Mouse (Mus musculus) G1E-ER4 (cell line): ENCODE data around the gene Armc7. TPM values are rescaled to one million over a fixed set of nuclear protein-coding genes. Genes with fewer than 3 reads are reported as not detected.

Experiments used
- GATA1 ChIP-seq: IDR thresholded peaks from one replicate; pipeline ENCODE4 v1.8.0; 2012; ENCODE audit warnings: low read length, inconsistent platforms
- polyA plus RNA-seq: library from polyadenylated mRNA; stranded (reverse); fragments of >175 nt; gene quantifications from 2 replicates; pipeline ENCODE4 v1.2.3, GENCODE M21; 2012

Gene Armc7
- polyA plus RNA-seq, 1 experiment, result 23.0 TPM

DNA sequence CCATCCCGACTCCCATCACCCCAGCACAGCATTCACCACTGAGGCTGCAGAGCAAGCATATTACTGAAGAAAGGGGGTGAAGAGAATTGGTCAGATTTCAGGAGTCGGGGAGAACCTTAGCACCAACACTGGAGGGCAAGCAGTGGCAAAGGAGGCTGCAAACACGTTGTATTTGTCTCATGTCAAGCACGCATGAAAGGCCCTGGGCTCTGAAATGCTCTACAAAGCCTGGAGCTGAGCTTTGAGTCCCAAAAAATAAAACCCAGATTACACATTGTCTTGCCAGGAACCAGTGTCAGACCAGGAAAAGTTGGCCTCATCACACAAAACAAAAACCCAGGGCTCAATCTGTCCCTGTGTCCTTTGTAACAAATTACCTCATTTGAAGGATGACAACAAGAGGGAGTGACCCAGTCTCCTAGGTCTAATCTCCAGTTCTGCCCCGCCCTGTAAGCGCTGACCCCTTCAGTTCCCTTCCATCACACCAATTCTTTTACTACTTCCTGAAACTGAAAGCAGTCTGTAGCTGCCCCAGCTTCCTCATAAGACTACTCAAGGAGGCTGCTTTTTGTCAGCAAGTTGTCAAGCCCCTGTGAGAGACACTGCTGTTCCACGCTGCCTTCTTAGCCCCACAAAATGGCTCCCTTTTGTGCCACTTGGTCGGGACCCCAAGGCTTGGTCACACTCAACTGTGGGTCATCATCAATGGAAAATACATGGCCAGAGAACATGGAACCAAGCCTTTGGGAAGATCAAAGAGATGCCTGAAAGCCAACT, 37.1 kb downstream of the Armc7 start:
- TF ChIP-seq GATA1, result no peak

DNA sequence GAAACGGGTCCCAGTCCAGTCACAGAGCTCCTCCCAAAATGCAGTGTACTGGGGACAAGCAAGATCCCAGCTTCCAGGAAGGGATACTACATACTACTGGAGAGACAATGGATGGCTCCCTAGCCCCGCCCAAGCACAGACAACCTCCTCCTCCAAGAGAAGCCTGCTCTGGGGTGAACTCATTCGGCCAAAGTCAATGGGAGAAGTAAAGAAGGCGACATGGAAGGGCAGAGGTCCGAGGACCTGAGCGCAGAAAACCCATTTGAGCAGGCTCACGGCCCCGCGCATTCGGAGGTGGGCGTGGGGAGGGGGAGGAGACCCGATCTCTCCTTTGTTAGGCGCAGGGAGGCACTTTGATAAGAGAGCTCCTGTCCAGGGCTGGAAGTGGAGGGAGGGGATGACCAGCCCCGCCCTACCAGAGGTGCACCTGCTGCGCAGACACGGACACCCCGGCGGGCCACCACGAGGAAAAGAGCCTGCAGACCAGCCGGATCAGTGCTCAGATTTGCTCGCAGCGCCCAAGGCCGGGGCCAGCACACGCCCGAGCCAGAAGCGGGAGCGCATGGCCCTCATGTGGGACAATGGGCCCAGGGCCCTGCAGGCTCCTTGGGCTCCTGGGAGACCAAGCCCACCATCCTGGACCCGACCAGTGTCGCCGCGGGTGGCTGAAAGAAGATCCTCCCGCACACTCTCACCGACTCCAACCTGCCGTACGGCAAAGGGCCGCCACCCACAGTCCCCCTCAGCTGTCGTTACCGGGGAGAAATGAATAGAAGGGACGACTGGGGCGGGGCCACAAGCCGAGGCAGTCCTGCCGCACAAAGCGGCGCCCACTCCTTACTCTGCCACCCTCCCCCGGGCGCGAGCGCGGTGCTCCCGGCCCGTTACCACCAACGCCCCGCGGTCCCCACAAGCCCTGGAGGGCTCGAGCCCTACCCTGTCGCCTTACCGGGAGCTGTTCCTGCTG, 38.1 kb downstream of the Armc7 start:
- no peak for TF ChIP-seq GATA1

DNA sequence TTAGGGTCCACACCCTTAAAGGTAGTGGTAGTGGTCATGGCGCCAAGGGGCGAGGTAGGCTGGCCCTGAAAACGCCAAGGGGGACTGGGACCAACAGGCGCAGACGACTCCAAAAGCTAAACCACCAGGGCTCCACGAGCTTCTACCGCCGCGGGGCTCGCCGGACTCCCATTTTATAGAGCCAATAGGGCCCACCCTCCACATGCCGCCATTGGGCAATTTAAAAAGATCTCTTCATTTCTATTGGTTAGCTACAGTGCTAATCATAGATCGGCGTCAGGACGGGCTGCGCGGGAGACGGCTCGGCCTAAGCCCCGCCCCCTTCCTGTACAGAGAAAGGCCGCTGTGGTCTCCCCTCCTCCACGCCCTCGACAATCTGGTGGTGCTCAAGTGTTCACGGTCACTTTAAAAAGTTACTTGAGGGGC, 38.8 kb downstream of the Armc7 start, which contains the start of gene Jpt1:
Jpt1 (minus strand) TSS at position 150 of the 426 bp plus-strand sequence.
- TF ChIP-seq GATA1, result no peak

DNA sequence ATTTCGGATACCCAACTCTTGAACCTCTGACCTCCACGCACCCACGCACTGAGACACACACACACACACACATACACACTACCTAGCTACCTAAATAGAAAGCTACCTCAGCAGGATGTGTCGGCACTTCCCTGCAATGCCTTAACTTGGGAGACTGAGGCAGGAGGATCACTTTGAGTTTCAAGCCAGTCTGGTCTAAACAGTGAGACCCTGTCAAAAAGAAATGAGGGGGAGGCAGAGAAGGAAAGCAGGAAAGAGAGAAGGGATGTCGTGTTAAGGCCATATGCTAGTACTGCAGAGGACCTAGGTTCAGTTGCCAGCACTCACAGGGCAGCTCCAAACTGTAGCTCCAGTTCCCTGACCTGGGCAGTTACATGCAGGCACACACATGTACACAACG, 39.6 kb downstream of the Armc7 start:
- TF ChIP-seq GATA1, result no peak

DNA sequence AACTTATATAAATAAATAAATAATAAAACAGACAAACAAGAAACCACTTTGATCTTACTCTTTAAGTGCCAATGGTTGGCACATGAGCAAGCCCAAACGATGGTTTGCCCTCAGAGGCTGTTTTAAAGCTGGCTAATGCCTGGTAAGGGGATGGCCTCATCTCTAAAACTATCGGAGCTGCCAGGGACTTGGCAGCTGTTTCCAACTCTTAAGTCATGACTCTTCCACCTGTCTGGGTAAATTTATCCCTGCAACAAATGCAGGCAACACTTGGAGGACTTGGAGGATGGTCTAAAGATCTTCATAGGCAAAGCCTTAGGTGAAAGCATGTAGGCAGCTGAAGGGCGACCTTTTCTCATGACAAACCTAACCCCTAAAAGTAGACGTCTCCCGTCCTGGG, 41.5 kb downstream of the Armc7 start:
- no peak for TF ChIP-seq GATA1

DNA sequence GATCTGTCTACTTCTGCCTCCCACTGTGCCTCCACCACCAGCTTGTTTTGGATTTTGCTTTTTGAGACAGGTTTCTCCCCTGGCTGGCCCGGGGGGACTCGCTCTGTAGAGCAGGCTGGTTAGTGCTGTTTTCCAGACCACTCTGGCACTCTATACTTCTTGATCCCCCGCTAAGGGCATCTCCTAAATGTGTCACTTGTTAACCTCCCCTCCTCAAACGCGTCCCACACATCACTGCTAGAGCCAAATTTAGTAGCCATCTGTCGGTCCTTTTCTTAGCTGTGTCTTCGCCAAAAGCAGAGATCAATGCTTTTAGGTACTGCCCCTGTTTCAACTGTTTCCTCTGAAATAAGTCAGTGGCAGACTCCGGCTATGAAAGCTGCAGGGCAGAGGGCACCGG, 43.2 kb downstream of the Armc7 start:
- TF ChIP-seq GATA1, result no peak

DNA sequence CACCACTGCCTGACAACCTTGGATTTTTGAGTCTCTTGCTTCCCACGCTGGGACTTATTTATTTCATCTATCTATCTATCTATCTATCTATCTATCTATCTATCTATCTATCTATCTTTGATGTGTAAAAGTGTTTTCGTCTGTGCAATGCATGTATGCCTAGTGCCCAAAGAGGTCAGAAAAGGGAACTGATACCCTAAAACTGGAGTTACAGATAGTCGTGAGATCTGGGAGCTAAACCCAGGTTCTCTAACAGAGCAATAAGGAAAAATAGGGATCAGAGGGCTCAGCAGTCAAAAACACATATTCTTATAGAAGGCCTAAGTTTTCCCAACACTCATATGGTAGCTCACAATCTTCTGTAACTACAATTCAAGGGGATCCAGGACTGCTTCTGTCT, 44.1 kb downstream of the Armc7 start:
- TF ChIP-seq GATA1, result no peak

DNA sequence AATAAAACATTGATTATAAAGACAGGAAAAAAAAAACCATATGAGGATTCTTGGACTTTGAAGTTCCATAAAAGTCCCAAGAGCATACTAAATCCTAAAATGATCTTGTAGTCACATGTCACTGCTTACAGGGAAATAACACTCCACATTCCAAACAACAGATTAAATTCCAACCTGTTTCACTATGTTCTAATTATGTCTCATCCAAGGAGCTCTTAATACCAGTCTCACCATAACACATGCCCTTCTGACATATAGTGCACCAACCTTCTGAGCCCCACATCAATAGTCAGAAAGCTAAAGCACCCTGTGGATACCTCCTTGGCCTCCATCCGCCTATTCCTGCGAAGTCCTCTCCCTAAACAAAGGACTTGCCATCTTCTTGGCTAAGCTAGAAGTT, 44.8 kb downstream of the Armc7 start:
- no peak for TF ChIP-seq GATA1

DNA sequence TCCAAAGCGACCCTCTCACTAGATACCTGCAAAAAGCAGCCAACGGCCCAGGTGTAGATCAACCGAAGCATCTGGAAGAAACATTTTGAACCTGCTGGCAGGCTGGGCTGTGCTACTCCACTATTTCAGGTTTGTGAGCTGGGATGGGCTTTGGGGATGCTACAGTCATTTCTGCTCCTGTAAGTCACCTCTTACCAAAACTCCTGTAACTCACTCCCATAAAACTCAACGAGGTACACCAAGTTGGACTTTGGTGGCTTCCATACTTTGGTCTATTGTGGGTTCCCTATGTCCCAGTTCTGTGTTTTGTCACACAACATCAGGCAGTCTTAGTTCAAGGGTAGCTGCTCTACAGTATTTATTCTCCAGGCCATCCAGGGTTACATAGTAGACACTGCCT, 45.6 kb downstream of the Armc7 start:
- TF ChIP-seq GATA1, result no peak

DNA sequence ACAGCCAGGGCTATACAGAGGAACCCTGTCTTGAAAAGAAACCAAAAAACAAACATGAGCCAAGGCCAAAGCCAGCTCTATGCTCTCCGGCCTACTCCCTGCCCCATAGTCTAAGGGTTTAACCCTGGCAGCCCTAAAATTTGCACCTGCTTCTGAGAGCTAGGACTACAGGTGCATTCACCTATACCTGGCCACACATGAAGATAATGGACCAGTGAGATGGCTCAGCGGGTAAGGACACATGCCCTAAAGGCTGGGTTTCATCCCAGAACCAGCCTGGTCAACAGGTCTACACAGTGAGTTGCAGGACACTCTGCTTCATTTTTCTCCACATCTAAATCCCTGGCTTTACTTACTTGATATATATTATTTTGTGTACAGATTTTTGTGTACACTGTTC, 46.8 kb downstream of the Armc7 start:
- no peak for TF ChIP-seq GATA1

DNA sequence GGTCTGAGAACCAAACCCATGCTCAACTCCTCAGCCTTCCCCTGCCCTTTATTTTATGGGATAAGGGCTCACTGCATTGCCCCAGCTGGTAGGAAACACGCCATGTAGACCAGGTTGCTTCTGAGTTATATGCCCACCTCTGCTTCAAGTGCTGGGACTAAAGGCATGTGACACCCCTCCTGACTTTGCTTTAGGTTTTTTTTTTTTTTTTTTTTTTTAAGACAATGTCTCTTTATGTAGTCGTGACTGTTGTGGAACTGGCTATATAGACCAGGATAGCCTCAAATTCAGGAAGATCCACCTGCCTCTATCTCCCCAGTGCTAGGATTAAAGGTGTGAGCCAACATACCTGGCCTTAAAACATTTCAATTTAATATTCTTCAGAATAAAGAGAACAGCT, 47.2 kb downstream of the Armc7 start:
- no peak for TF ChIP-seq GATA1

DNA sequence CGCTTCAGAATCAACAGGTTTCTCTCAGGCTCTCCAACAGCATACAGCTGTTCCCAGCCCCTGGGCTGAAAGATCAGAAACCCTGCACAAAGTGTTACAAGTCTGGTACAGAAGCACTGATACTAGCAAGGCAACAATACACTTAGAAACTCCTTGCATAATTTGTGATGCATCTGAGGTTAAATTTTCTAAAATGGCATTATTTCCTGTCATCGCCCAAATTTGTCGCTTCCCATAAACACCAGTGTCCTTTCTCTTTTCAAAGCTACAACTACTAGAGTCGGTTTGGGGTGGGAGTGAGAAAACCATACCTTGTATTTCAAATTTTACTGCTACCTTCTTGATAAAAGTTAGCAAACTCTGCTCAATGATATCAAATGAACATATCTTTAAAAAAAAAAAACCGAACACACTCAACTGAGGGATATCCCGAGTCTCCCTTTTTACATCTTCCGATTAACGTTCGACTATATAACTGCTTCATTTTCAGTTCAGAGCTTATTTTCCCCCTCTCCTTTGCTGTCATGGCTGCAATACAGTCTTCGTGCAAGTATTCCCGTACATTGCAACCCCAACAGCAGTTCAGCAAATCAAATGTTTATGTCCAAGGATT, 59.4 kb downstream of the Armc7 start:
- TF ChIP-seq GATA1, result no peak

DNA sequence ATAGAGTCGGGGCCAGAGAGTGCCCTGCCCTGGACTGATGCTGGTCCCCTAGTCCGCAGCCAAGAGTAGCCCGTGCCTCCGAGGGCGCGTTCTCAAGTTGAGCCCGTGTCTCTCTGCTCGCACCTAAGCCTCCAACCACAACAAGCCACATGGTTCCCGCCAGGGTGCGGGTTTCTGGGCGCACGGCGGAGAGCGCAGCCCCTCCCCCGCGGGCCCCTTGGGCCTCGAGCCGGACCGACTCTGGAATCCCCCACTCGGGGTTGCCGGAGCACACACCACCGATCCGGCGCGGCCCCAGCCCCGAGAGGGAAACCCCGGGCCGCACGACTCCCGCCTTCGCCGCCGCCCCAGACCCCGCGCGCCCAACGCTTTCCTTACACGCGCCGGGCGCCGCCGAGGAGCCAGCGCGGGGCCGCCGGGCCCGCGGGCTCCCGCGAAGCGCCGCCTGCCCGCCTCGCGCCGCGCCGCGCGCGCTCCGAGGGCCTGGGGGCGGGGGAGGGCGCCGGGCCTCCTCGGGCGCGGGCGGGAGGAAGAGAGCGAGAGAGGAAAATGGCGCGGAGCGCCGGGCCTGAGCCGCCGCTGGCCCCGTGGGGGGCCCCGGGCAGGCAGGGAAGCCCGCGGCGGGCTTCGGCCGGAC, 60.1 kb downstream of the Armc7 start:
- TF ChIP-seq GATA1, result no peak

DNA sequence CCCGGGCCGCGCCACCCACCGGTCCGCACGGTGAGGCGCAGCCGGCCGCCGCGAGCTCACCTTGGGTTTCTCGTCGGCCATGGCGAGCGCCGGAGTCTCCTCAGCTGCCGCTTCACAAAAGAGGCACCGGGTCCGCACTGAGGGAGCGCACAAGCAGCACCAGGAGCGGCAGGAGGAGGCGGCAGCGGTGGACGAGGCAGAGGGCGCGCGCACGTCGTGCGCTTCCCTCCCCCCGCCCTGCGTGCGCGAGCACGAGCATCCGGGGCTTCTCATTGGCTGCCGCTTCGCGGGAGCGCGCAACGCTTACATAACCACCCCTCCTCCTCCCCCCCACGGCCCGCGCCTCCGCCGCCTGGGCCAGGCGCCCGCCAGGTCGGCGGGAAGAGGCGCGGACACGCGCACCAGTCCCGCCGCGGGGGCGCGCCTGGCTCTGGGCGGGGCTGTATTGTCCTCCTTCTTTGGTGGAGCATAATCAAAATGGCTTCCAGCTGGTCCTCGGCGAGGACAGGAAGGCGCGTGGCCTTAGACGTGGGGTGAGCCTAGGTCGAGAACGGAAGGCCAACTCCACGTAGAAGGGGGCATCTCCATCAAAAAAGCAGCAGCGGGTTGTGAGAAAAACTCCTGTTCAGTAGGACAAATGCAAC, 60.7 kb downstream of the Armc7 start, which contains the start of gene Sumo2:
Sumo2 (minus strand) TSS at position 239 of the 644 bp plus-strand sequence.
- no peak for TF ChIP-seq GATA1

DNA sequence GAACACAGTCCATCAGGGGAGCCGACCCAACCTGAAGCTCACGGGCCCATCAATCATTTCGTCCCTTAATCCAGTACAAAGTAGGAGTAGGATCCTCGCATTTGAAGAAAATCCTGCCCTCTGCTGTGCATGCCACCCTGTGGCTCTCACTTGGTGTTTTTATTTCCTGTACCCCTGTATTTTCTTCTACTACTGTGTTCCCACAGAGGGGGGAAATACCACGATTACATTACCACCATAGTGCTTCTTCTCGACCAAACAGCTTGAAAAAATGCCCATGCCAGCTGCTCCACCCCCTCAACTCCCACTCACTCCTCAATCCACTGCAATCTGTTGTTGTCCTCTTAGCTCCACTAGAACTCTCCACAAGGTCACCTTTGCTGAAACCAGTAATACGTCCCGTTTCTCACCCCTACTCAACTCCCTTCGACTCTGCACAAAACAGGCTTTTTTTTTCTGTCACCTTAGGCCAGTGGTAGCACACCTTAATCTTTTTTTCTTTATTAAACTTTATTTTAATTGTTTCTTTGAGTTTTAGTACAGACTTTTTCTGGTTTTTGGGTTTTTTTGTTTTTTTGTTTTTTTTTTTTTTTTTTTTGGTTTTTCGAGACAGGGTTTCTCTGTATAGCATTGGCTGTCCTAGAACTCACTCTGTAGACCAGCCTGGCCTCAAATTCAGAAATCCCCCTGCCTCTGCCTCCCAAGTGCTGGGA, 61.5 kb downstream of the Armc7 start:
- no peak for TF ChIP-seq GATA1
